Mouse (Mus musculus) embryonic facial prominence, embryonic 14.5 days (tissue): ENCODE data around the gene Mrpl49. TPM values are rescaled to one million over a fixed set of nuclear protein-coding genes. Genes with fewer than 3 reads are reported as not detected.
A peak's percentile ranks its signal among the peaks of the same experiment; 100 is the strongest.
"Not testable (repeated sequence)": the region's sequence is repeated elsewhere in the genome, so short reads cannot be mapped to it uniquely, and the experiment has no call there.

Source experiments
- ATAC-seq: fragments of 200-750 bp; cut with Nextera tagmentation; 2 replicates; pipeline ENCODE4 v1.8.0; 2017; ENCODE audit warnings: low read depth, moderate number of reproducible peaks, moderate TSS enrichment
- DNase-seq: peaks from one replicate; pipeline ENCODE4 v3.0.0-alpha.2; 2015; ENCODE audit warnings: low spot score
- H3K27ac ChIP-seq: fragments of 300-500 bp; sonication (generic); replicated peaks from 2 replicates; pipeline ENCODE4 v1.5.1; 2014; ENCODE audit warnings: low read depth, mild to moderate bottlenecking, low read length, moderate library complexity
- H3K27me3 ChIP-seq: fragments of 300-500 bp; sonication (generic); replicated peaks from 2 replicates; pipeline ENCODE4 v1.6.1; 2014; ENCODE audit warnings: low read length; ENCODE audit not compliant: control insufficient read depth, insufficient read depth
- H3K36me3 ChIP-seq: fragments of 300-500 bp; sonication (generic); 2 replicates; pipeline ENCODE4 v1.6.1; 2014; ENCODE audit warnings: low read length, mixed read lengths; ENCODE audit not compliant: control insufficient read depth, insufficient read depth
- H3K4me1 ChIP-seq: fragments of 300-500 bp; sonication (generic); 2 replicates; pipeline ENCODE4 v1.6.1; 2014; ENCODE audit warnings: antibody characterized with exemption, low read length; ENCODE audit not compliant: control insufficient read depth, insufficient read depth
- H3K4me2 ChIP-seq: fragments of 300-500 bp; sonication (generic); 2 replicates; pipeline ENCODE4 v1.6.1; 2014; ENCODE audit warnings: low read depth, mild to moderate bottlenecking, low read length, moderate library complexity, mixed read lengths
- H3K4me3 ChIP-seq: fragments of 300-500 bp; sonication (generic); 2 replicates; pipeline ENCODE4 v1.5.1; 2014; ENCODE audit warnings: low read depth, mild to moderate bottlenecking, low read length
- H3K9ac ChIP-seq: fragments of 300-500 bp; sonication (generic); 2 replicates; pipeline ENCODE4 v1.6.1; 2014; ENCODE audit warnings: low read depth, mild to moderate bottlenecking, low read length, moderate library complexity, mixed read lengths
- H3K9me3 ChIP-seq: fragments of 300-500 bp; sonication (generic); 2 replicates; pipeline ENCODE4 v1.6.1; 2016; ENCODE audit warnings: low read length; ENCODE audit not compliant: control insufficient read depth
- WGBS: fragments of 180-500 bp; shearing (Covaris S2); extraction: QIAGEN DNeasy Blood & Tissue Kit; methylation state at CpG from one replicate; pipeline ENCODE4 v1.1.7; 2014; 5-methylcytosine and 5-hydroxymethylcytosine counted together
- polyA plus RNA-seq: library from polyadenylated mRNA; unstranded; fragments of >200 nt; fragmentation: Nextera tagmentation; extraction: Ambion mirVana; gene quantifications from 2 replicates; pipeline ENCODE4 v1.2.1, GENCODE M21; 2014

Mrpl49 gene
- polyA plus RNA-seq, 1 experiment from 2014 or later = 67.5 TPM

- 3% methylated on average over 13 of the region's 44 CpGs for WGBS
Observed at GRCm38 (mm10) chr19:6047154-6047898, 10.3 kb downstream of the Mrpl49 start.

GRCm38 (mm10) chr19:6046294-6047153 lies 11.1 kb downstream of the Mrpl49 start, which contains the start of gene Syvn1:
TSS of gene Syvn1 (plus strand) at chr19:6046576.
- ATAC-seq (peak; percentile 93), DNase-seq (peak; percentile 98)
- Histone ChIP-seq H3K27me3 (no peaks in the 10 kb centered on the region), H3K27ac (peak within 1 kb of the TSS; percentile 96), H3K9ac (peak within 1 kb of the TSS; percentile 76), H3K4me3 (peak within 1 kb of the TSS; percentile 89), H3K36me3 (peaks cover 36% of the 10 kb centered on the region), H3K4me2 (peak within 1 kb of the TSS; percentile 93), H3K4me1 (peaks cover 16% of the 10 kb centered on the region), H3K9me3 (no peaks in the 10 kb centered on the region)
- under 1% methylated on average over 55 of the region's 65 CpGs for WGBS

More at GRCm38 (mm10) chr19:6047154-6047898, 10.3 kb downstream of the Mrpl49 start:
- H3K4me3 ChIP-seq = peak overlapping the region; percentile 89
- H3K9me3 ChIP-seq = no peaks in the 10 kb centered on the region
- peaks cover 16% of the 10 kb centered on the region for H3K4me1 ChIP-seq
- DNase-seq (no peak), ATAC-seq (no peak)
- H3K27ac ChIP-seq = peak overlapping the region; percentile 96
- H3K27me3 ChIP-seq = no peaks in the 10 kb centered on the region
- H3K36me3 ChIP-seq = peaks cover 44% of the 10 kb centered on the region
- peak overlapping the region; percentile 93 for H3K4me2 ChIP-seq
- H3K9ac ChIP-seq = peak overlapping the region; percentile 76

- peaks cover 16% of the 10 kb centered on the region for H3K4me1 ChIP-seq
- peak overlapping the region; percentile 89 for H3K4me3 ChIP-seq
- ATAC-seq (peak; percentile 34), DNase-seq (peak; percentile 74)
- H3K4me2 ChIP-seq = peak overlapping the region; percentile 93
- no peaks in the 10 kb centered on the region for H3K9me3 ChIP-seq
- H3K27ac ChIP-seq = peak overlapping the region; percentile 96
- 15% methylated on average over 20 of the region's 20 CpGs for WGBS
- peak overlapping the region; percentile 76 for H3K9ac ChIP-seq
- H3K36me3 ChIP-seq = peaks cover 27% of the 10 kb centered on the region
- H3K27me3 ChIP-seq = no peaks in the 10 kb centered on the region
Observed at GRCm38 (mm10) chr19:6045366-6046293, 12.0 kb downstream of the Mrpl49 start.

DNA sequence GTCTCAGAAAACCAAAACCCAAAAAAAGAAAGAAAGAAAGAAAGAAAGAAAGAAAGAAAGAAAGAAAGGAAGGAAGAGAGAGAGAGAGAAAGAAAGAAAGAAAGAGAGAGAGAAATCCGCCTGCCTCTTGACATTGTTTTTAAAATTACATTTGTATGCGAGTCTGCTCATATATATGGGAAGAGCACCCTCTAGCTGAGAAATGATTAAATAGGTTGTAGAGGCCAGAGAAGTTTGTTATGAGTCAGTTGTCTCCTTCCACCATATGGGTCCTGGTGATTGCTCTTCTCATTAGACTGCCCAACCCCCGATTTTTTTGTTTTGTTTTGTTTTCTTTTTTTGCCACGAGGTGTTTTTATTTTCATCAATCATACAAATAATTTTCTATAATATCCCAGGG lies 13.5 kb downstream of the Mrpl49 start:
- peak; percentile 77 for DNase-seq
- not testable (repeated sequence) for H3K27ac ChIP-seq, H3K9ac ChIP-seq, H3K4me2 ChIP-seq, H3K9me3 ChIP-seq, H3K27me3 ChIP-seq, H3K4me3 ChIP-seq, ATAC-seq
- Histone ChIP-seq H3K4me1 (peaks cover 16% of the 10 kb centered on the region), H3K36me3 (peaks cover 12% of the 10 kb centered on the region)
- 61% methylated on average over 4 of the region's 4 CpGs for WGBS

DNA sequence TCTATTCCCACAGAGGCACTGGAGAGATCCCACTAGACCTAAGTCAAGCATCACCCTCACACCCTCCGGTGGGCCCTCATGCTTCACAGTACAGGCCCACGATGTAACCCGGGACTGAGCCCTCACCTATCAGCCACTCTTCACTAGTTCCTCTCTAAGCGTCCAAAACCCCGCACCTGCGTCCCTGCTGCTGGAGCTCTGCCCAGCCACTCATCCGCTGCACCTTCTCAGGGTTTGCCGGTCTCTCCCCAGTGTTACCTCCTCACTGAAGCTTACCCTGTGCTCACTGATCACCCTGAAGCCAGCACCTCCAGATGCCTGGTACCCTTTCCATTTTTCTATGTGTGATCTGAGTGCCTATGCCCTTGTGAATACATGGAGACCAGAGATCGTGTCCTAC lies 15.3 kb downstream of the Mrpl49 start:
- DNase-seq (no peak), ATAC-seq (no peak)
- Histone ChIP-seq H3K4me1 (peaks cover 7% of the 10 kb centered on the region; the same call in 1 of the 2 replicates), H3K36me3 (no peaks in the 10 kb centered on the region), H3K4me2 (no peak overlapping the region), H3K27ac (no peak overlapping the region), H3K4me3 (no peak overlapping the region), H3K9ac (no peak overlapping the region), H3K9me3 (no peaks in the 10 kb centered on the region), H3K27me3 (no peaks in the 10 kb centered on the region)
- WGBS = 82% methylated on average over 9 of the region's 9 CpGs

- Histone ChIP-seq H3K36me3 (no peaks in the 10 kb centered on the region), H3K27ac (no peak overlapping the region), H3K27me3 (no peaks in the 10 kb centered on the region), H3K4me1 (0 out of 2 replicates have a peak, but pooled peaks cover under 1% of the 10 kb centered on the region), H3K4me2 (no peak overlapping the region), H3K4me3 (no peak overlapping the region), H3K9me3 (no peaks in the 10 kb centered on the region), H3K9ac (no peak overlapping the region)
- no peak for ATAC-seq
- no peak for DNase-seq
Observed at GRCm38 (mm10) chr19:6040002-6040401, 17.6 kb downstream of the Mrpl49 start.

- no peak overlapping the region for H3K4me3 ChIP-seq
- no peaks in the 10 kb centered on the region for H3K36me3 ChIP-seq
- no peaks in the 10 kb centered on the region for H3K4me1 ChIP-seq
- WGBS = 78% methylated on average over 7 of the region's 7 CpGs
- no peak overlapping the region for H3K27ac ChIP-seq
- H3K27me3 ChIP-seq = no peaks in the 10 kb centered on the region
- no peak for ATAC-seq
- no peak overlapping the region for H3K9ac ChIP-seq
- no peak overlapping the region for H3K4me2 ChIP-seq
- DNase-seq = no peak
- H3K9me3 ChIP-seq = no peaks in the 10 kb centered on the region
Observed at GRCm38 (mm10) chr19:6038326-6038725, 19.3 kb downstream of the Mrpl49 start.

DNA sequence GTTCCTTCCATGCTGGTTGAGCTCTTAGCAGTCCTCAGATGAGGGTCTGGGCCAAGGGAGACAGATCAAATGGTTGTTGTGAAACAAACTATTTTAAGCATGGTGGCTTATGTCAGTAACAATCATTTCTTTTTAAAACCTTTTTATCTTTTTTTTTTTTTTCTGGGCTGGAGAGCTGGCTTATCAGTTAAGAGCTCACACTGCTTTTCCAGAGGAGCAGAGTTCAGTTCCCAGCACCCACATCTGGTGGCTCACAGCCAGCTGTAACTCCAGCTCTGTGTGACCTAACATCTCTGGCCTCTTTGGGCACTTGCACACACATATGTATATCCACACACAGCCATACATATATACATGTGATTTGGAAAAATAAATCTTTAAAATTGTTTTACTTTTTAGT lies 19.9 kb downstream of the Mrpl49 start:
- DNase-seq (no peak), ATAC-seq (no peak)
- no peaks in the 10 kb centered on the region for H3K27me3 ChIP-seq
- no peaks in the 10 kb centered on the region for H3K36me3 ChIP-seq
- no peaks in the 10 kb centered on the region for H3K9me3 ChIP-seq
- no peak overlapping the region for H3K27ac ChIP-seq
- H3K4me3 ChIP-seq = no peak overlapping the region
- no peak overlapping the region for H3K9ac ChIP-seq
- no peak overlapping the region for H3K4me2 ChIP-seq
- H3K4me1 ChIP-seq = no peaks in the 10 kb centered on the region
